Mouse (Mus musculus): ENCODE measurements around the gene Vapa. TPM values are rescaled to one million over a fixed set of nuclear protein-coding genes. Genes with fewer than 3 reads are reported as not detected.

Vapa gene
- polyA plus RNA-seq (2017; shearing (Covaris generic)), result 221 TPM

DNA sequence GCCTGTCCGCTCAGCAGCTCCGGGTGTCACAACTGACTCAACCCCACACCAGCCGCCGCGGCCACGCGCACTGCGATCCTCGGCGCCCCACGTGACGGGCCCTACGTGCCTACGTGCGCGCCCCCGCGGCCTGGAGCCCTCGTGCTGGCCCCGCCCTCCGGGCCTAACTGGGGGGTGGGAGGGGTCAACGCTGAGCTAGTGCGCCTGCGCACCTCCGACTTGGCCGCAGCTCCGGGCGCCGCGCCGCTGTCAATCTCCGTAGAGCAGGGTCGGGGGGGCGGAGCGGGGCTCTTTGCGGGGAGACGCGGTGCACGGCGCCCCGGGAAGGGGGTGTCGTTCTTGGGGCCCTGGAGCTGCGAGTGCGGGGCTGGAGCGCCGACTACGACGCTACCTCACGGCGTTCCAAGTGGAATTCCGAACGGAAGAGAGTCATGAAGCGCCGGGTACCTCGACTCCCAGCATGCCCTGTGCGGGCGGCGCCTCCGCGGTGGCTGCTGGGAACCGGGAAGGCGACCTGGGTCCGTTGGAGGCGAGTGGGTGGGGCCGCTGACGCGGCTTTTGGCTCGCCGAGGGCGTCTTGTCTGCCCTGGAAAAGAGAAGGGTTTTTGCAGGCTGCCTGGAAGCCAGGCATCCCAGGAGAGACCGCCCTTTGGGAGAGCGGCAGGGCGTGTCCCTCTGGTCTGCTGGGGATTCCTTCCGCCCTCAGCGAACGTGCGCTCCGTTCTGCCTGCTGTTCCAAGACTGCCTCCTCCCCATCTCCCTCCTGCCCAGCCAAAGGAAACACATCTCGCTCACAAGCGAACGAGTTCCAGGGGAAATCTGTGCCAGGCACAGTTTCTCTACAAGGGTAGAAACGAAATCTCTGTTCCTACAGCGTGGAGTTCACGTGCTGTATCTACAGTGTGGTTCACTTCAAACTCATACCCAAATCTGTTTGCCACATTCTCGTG lies at the start of gene Vapa:
Gene Vapa, minus strand, starts transcription at position 93 of the 950 bp plus-strand sequence.

DNA sequence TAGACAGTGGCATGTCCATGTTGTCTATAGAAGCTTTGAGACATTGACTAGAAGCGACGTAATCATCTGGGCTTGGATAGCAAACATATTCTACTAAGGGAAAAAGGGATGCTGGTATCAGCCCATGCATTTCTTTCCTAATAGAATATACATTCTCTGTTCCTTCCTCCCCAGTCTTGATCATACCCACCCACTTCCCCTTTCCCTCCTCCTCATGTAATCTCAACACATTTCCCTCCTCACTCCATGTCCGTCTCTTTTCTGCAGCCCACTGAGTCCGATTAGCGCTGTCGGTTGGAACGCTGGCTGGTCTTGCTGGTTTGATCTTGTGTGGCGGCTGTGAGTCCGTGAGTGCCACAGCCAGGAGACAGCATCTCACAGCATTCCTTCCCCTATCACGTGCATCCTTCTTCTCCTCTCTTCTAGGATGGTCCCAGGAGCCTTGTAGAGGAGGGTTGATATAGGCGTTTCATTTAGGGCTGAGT lies 28.4 kb upstream of the Vapa start, which contains the start of gene Txndc2:
Gene Txndc2, minus strand, starts transcription at position 435 of the 485 bp plus-strand sequence.

DNA sequence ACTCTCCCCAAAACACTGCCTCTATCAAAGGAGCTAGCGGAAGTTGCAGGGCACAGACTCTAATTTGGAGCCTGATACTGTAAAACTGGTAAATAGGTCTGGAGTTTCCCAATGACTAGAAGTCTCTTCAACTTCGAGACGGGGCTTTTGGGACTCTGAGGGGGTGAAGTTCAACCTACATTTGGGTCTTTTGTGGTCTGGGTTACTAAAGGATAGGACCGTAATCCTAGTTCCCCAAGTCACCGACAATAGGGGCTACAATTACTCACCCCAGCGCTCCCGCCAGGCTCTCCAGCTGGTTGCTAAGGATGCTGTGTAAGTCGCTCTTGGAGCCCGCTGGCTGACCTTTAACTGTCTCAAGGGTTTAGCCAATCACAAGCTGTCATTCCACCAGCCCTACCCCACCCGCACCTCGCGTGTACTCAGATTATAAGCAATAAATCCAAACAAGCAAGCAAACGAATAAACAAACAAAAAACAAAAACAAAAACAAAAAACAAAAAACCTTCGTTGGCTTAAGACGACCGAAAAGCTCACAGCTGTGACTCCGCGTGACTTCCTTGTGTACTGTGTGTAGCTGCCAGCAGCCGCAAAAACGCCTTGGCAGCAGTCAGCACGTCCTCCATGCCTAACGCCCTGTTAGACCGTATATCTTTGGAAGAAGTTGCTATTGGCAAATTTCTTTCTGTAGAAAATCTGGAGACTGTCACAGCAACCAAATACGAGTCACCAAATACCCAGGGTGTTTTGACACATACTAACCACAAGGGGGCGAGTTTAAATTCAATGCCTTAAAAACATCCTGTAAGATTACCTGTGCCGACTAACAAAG lies 72.7 kb downstream of the Vapa start, which contains the start of gene Tmem232:
Gene Tmem232, minus strand, starts transcription at position 342 of the 832 bp plus-strand sequence.

Other genes with a start within 250 kb of the Vapa start
- gene Tmem232, start 72.8 kb downstream of the Vapa start, polyA plus RNA-seq (2017; shearing (Covaris generic)), result 0.27 TPM
- not detected for gene Txndc2, start 28.6 kb upstream of the Vapa start, polyA plus RNA-seq (2017; shearing (Covaris generic))
- 1.1 TPM for gene Rab31, start 159.2 kb upstream of the Vapa start, polyA plus RNA-seq (2017; shearing (Covaris generic))
- gene Ppp4r1, start 169.0 kb upstream of the Vapa start, polyA plus RNA-seq (2017; shearing (Covaris generic)), result 56.4 TPM

Measured in naive thymus-derived CD4-positive, alpha-beta T cell, adult 5 months (primary cell).